Mouse (Mus musculus) 416B (cell line): ENCODE measurements around the gene Mettl4.

Source experiments
- DNase-seq: peaks from one replicate; pipeline ENCODE4 v3.0.0; 2011; ENCODE audit warnings: low read depth

Mettl4 gene

DNA sequence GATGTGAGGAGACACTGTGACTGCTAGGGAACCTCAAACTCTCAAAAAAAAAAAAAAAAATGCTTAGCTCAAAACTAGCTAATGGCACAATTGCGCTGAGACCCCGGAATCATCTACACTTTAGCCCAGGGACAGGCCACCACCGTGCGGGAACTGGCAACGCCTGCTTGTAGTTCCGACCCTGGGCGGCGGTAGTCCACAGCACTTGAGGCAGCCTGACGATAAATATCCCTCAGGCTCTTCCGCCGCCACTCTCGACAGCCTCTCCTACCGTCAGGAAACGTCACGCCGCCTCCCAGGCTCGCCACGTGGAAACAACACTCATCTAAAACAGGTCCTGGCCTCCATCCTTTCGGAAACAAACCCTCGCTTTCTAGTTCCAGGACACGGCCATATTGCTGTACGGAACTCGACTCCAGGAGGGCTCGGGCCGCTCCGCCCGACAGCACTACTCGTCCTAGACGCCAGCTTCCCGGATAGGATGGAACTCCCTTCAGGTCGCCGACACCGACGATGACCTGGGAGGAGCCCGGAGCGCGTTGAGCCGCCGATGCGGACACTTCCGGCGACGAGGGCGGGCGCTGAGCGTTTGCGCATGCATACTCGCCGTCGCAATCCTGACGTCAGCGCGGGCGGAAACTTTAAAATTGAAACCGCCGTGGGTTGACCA lies at the start of gene Mettl4:
Mettl4 (minus strand) TSS at position 554 of the 670 bp plus-strand sequence.
- DNase-seq: peak; percentile 92

DNA sequence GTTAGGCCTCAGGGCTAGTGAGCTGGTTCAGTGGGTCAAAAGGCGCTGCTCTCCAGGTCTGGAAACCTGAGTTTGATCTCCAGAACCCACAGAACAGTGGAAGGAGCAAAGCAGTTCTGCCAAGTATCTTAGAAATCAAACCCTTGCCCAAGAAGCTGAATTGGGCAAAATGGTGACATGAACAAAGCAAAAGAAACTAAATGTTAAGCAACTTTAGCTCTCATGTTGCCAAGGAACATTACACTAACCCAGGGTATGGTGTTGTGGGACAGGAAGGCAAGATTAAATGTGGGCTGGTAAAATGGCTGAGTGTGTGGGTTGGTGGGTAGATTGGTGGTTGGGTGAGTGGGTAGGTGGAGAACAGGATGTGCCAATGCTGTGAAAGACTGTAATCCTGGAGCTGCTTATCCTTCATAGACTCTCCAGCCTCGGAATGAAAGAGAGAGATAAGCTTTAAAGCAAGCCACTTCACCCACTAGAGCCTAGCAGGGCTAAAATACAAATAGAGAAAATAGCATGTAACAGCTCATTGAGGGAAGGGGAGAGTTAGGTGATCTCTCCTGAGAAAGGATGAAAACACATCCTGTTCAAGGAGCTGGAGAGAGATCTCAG lies 29.2 kb upstream of the Mettl4 start:
- DNase-seq: peak; percentile 2

DNA sequence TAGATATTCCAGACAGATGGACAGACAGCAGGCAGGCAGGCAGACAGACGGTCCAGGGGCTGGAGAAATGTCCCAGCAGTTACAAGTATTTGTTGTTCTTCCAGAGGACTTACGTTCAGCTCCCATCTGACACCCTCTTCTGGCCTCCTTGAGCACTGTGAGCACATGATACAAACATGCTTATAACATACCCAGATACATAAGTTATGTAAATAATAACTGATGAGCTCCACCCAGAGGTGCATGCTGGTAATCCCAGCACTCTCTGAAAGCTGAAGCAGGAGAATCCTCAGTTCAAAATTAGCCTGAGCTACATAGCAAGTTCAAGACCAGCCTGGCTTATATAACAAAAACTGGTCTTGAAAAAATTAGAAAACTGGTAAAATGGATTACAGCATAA lies 18.7 kb upstream of the Mettl4 start:
- peak; percentile 8 for DNase-seq

DNA sequence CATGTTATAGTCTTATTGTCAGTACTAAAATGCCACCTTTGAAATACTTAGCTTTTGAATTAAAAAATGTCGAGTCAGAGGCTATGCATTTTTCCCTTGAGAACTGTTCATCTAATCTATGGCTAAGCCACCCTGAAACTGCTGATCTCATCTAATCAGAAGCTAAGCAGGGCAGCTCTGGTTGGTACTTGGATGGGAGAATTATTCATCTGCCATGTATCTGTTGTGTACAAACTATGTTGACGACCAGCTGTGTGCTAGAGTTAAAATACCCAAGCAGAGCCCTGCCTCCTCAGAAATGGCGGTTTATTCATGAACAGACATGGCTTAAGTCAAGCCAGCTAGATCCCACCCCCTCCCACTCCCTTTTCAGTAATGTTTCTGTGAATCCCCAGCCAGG lies 14.9 kb upstream of the Mettl4 start:
- DNase-seq: no peak

DNA sequence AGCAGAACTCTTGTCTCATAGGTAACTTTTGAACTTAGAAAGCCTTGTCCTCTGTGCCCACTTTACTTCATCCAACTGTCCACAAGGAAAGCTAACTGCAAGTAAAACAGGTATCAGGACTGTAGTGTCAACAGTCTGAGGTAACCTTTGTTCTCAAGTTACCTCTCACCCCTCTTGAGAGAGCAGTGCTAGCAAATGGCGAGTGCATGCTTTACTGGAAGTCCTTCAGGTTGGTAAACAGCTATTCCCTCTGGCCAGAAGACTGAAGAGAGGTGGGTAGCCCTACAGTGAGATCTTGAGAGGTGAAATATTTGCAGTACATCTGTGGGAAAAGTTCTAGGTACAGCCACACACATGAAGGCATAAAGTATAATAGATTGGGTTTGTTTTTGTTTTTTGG lies 14.2 kb upstream of the Mettl4 start:
- DNase-seq: no peak

DNA sequence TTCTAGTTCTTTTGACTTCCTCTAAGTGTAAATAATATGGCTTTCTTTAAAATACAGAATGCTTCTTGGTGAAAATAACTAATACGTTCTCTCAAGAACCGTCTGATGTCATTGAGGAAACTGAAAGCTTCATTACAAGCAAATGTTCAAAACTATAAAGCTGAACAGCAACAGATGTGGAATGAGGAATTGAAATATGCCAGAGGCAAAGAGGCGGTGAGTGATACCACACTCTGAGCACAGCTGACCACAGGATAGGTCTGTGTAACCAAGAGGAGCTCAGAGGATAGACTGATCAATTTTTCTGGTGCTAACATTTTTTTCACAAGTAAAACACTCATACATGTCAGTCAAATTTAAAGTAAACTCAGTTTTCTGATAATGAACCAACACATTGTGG lies 12.6 kb upstream of the Mettl4 start:
- no peak for DNase-seq

DNA sequence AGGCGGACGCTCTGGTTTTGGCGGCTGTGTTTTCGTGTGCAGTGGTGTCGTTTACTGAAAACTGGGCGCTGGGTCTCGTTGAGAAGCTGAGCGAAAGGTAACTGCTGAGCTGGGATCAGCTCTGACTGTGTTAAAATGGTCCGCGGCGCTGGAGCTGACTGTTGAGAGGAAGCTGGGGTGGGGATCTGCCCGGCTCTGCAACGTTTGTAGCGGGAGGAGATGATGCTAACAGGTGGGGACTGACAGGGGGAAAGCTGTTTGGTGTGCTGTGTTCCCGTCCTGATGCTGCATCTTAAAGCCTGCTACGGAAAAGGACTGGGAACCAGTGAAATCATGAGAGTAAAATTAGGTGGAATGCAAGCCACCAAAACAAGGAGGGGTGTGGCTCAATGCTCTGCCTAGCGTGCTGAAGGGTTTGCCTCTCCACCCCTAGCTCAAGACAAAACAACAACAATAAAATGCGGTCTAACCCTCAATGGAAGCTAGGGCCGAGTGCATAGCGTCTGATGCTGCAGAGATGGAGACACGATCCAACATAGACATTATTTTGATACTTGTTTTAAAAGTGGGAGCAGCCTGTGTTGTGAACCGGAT lies 414 bp upstream of the Mettl4 start:
- no peak for DNase-seq

DNA sequence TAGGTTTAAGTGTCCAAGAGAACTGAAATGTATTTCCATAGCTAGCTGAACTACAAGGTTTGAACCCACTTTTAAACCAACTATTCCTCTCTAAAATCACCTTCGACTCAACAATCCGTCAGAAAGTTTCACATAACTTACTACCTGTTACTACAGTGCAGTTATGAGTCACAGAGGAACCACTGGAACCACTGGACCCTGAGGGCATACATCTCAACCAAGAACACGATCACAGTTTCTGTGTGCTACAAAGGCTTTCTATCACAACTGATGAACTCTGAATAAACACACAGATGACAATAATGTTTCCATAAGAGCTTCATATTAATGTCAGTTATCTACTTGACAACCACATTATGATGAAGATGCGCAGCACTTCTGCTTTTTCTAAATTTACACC lies 11.6 kb downstream of the Mettl4 start:
- no peak for DNase-seq

DNA sequence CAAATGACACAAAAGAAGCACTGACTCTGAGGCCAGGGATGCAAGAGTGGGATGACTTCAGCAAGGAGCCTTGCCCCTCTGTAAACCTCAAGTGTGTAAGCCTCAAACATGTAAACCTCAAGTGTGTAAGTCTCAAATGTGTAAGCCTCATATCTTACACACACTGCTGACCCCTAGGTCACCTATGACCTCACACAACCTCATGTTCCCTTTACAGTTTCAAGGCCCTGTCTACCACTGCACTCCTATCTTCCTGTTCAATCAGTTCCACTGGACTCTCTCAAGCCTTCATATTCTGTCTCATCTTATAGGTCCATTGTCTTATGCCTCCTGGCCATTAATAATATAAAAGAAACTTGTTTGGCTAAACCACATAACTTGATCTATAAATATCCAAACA lies 13.9 kb downstream of the Mettl4 start:
- no peak for DNase-seq

DNA sequence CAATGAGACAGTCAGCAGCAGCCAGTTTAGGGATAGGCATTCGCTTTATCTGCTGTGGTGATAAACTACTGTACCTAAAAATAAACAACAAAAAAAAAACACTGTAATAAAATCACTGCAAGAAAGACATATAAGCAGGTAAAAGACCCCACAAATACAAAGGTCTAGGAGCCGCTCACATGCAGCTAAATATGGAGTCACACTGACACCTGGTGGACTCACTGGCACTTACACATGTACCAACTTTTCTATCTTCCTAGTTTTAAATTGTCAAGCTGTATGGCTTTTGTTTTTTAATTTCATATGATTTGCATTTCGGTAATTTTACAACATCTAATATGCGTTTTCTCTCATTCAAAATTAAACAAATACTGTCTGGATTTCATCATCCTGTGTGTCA lies 14.4 kb downstream of the Mettl4 start:
- DNase-seq: peak; percentile 31

DNA sequence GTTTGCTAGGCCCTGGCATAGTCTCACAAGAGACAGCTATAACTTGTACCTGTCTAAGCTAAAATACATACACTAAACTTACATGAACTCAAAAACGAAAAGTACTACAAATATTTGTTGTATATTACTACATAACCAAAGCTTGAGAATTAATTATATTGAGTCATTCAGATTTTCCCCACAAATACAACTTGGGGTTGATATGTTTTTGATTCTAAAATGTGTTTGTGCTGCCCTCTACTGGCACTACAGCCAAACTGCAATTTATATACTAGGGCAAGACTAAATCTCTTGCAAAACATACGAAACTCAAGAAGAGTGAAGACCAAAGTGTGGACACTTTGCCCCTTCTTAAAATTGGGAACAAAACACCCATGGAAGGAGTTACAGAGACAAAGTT lies 19.4 kb downstream of the Mettl4 start:
- peak; percentile 63 for DNase-seq

DNA sequence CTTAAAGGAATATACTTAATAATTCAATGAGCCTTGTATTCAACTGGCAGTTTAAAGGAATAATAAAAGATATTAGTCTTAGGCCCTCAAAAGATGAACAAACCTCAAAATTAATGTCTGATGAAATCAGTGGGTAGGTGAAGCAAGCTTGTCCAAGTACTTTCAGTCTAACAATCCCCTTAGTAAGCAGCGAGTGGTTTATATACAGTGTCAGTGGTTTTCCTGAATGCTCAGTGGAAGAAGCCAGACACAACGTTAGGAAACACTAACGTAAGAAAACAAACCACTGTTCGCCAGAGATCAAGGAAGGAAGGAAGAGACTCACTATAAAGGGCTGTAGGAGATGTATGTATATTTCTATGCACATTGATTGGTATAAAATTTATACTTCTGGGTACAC lies 23.1 kb downstream of the Mettl4 start:
- DNase-seq: peak; percentile 76

DNA sequence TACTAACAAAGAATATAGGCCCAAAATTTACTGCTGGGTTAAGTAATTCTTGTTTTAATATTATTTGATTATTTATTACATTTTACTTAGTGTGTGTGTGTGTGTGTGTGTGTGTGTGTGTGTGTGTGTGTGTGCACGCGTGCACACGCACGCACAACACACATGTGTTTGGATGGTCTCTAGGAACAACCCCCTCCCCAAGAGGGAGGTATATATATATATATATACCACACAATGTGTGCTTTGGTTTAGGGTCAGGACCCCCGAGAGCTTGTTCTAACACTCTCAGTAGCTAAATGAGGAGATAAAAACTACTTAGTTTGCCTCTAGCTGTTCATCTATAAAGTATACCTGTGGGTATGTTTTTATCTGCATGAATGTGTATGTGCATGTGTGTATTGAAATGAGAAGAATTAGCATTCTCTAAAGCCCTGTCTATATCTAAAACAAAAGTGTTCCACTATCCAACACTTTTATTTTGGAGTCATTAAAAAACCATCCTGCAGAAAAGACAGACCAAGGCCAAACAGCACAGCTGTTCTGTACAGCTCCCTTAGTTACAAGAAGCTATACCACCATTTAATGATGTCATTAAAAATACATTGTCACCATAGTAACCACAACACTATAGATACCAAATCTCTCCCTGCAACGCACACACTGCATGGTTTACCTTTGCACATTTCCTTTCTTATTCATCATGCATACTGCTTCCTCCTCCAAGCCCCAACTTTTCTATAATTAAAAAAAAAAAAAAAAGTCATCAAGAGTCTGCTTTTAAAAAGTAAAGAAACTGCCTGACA lies 76.1 kb downstream of the Mettl4 start:
- no peak for DNase-seq
